Mouse (Mus musculus) embryonic facial prominence, embryonic 15.5 days (tissue): ENCODE data around the gene Rpl23. TPM values are rescaled to one million over a fixed set of nuclear protein-coding genes. Genes with fewer than 3 reads are reported as not detected.

Source experiments
- ATAC-seq: fragments of 200-750 bp; cut with Nextera tagmentation; 2 replicates; pipeline ENCODE4 v1.8.0; 2017; ENCODE audit warnings: low read depth, moderate TSS enrichment; ENCODE audit not compliant: insufficient number of reproducible peaks, low FRiP score, low TSS enrichment
- H3K27ac ChIP-seq: fragments of 300-500 bp; sonication (generic); replicated peaks from 2 replicates; pipeline ENCODE4 v1.5.1; 2015; ENCODE audit warnings: mild to moderate bottlenecking, inconsistent platforms
- H3K27me3 ChIP-seq: fragments of 300-500 bp; sonication (generic); 2 replicates; pipeline ENCODE4 v1.6.1; 2015; ENCODE audit warnings: inconsistent platforms
- H3K36me3 ChIP-seq: fragments of 300-500 bp; sonication (generic); 2 replicates; pipeline ENCODE4 v1.6.1; 2015; ENCODE audit warnings: mild to moderate bottlenecking, inconsistent platforms
- H3K4me1 ChIP-seq: fragments of 300-500 bp; sonication (generic); 2 replicates; pipeline ENCODE4 v1.6.1; 2015; ENCODE audit warnings: inconsistent platforms
- H3K4me2 ChIP-seq: fragments of 300-500 bp; sonication (generic); replicated peaks from 2 replicates; pipeline ENCODE4 v1.6.1; 2015; ENCODE audit warnings: mild to moderate bottlenecking, inconsistent platforms
- H3K4me3 ChIP-seq: fragments of 300-500 bp; sonication (generic); replicated peaks from 2 replicates; pipeline ENCODE4 v1.5.1; 2015; ENCODE audit warnings: mild to moderate bottlenecking, inconsistent platforms
- H3K9ac ChIP-seq: fragments of 300-500 bp; sonication (generic); 2 replicates; pipeline ENCODE4 v1.6.1; 2015; ENCODE audit warnings: inconsistent platforms
- H3K9me3 ChIP-seq: fragments of 300-500 bp; sonication (generic); replicated peaks from 2 replicates; pipeline ENCODE4 v1.6.1; 2016; ENCODE audit warnings: inconsistent platforms
- WGBS: fragments of 180-500 bp; shearing (Covaris S2); methylation state at CpG from one replicate; pipeline ENCODE4 v1.1.7; 2015; 5-methylcytosine and 5-hydroxymethylcytosine counted together
- polyA plus RNA-seq: library from polyadenylated mRNA; unstranded; fragments of >200 nt; fragmentation: Nextera tagmentation; extraction: Ambion mirVana; gene quantifications from 2 replicates; pipeline ENCODE4 v1.2.1, GENCODE M21; 2015

The Rpl23 gene
- polyA plus RNA-seq, 1 experiment from 2014 or later, result 567 TPM

DNA sequence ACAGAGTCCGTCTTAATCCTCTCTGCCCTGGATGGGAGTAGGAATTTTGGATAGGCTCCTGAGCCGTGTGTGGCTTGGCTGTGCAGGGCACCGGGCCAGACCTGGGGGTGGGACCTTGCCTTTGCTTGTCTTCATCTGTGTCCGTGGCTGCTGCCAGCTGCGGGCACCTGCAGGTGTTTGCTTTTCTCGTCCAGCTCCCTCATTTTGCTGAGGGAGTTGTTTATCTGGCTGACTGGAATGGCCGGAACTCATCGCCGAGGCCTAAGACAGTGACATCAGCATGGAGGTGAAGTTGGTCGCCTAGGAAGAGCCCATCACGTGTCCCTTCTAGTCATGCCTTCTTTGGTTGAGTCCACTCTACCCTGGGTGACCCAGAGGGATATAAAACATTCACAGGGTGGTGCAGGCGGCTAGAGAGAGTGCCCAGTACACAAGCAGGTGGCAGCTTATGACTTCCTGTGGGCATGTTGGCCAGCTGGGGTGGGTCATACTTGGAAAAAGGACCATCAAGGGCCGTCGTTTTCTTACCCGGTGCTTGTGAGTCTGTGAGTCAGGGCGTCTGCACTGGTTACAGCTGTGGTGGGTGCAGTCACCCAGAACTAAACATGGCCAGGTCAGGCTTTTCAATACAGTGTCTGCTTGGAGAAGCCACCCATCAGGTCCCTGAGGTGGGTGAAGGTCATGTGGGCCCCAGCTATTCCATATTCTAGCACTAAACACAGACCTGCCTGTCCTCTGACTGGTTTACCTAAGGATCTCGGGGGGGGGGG, 31.7 kb upstream of the Rpl23 start:
- peaks cover 92% of the 10 kb centered on the region for H3K4me1 ChIP-seq
- no peak overlapping the region for H3K9ac ChIP-seq
- WGBS, result 74% methylated on average over 17 of the region's 17 CpGs
- no peaks in the 10 kb centered on the region for H3K9me3 ChIP-seq
- 0 out of 2 replicates have a peak overlapping the region, but pooled peaks have one; percentile 18 for H3K27ac ChIP-seq
- no peaks in the 10 kb centered on the region for H3K27me3 ChIP-seq
- no peak overlapping the region for H3K4me3 ChIP-seq
- H3K36me3 ChIP-seq, result peaks cover 18% of the 10 kb centered on the region
- ATAC-seq, result no peak
- H3K4me2 ChIP-seq, result no peak overlapping the region

DNA sequence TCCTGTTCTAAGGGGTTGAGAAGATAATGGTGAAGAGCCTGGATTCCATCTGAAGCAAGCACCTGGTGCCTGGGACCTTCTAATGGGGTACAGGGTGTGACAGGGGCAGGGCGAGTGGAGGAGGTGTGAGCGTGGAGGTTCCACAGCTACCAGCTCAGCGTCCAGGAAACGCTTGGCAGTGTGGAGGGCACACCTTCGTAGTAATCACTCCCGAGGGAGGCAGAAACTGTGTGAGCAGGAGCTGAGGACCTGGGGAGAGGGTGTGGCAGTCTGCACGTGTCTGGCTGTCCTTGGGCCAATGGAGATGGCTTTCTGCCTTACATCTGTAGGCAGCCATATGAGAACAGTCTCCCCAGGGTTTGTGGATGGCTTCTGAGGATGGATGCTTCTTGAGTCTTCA, 30.8 kb upstream of the Rpl23 start:
- no peaks in the 10 kb centered on the region for H3K9me3 ChIP-seq
- H3K27ac ChIP-seq, result no peak overlapping the region
- no peak overlapping the region for H3K4me2 ChIP-seq
- H3K4me3 ChIP-seq, result no peak overlapping the region
- H3K36me3 ChIP-seq, result peaks cover 25% of the 10 kb centered on the region
- WGBS, result 44% methylated on average over 7 of the region's 7 CpGs
- H3K9ac ChIP-seq, result no peak overlapping the region
- ATAC-seq, result no peak
- H3K27me3 ChIP-seq, result no peaks in the 10 kb centered on the region
- H3K4me1 ChIP-seq, result peaks cover 92% of the 10 kb centered on the region

DNA sequence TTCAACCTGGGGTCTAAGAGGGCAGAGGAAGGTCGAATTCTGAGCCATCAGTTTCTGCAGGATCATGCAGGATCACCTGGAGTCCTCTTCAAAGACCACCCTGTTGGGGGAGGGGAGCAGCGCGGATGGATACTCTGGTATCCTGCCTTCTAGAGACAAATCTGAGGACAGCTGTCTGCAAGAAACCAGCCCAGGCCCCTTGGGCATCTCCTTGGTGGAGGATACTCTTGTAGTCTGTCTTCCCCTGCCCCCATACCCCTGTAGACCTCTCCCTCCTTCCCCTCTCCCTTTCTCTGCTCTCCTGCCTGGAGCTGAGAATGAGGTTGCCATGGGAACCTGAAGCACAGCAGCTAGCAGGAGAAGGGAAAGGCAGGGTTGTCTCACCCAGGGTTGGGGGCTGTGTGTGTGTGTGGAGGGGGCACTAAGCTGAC, 30.3 kb upstream of the Rpl23 start:
- H3K4me3 ChIP-seq, result no peak overlapping the region
- 40% methylated on average over 3 of the region's 3 CpGs for WGBS
- no peaks in the 10 kb centered on the region for H3K27me3 ChIP-seq
- H3K27ac ChIP-seq, result no peak overlapping the region
- H3K4me1 ChIP-seq, result peaks cover 92% of the 10 kb centered on the region
- H3K9ac ChIP-seq, result no peak overlapping the region
- H3K9me3 ChIP-seq, result no peaks in the 10 kb centered on the region
- ATAC-seq, result no peak
- H3K36me3 ChIP-seq, result peaks cover 27% of the 10 kb centered on the region
- H3K4me2 ChIP-seq, result no peak overlapping the region

DNA sequence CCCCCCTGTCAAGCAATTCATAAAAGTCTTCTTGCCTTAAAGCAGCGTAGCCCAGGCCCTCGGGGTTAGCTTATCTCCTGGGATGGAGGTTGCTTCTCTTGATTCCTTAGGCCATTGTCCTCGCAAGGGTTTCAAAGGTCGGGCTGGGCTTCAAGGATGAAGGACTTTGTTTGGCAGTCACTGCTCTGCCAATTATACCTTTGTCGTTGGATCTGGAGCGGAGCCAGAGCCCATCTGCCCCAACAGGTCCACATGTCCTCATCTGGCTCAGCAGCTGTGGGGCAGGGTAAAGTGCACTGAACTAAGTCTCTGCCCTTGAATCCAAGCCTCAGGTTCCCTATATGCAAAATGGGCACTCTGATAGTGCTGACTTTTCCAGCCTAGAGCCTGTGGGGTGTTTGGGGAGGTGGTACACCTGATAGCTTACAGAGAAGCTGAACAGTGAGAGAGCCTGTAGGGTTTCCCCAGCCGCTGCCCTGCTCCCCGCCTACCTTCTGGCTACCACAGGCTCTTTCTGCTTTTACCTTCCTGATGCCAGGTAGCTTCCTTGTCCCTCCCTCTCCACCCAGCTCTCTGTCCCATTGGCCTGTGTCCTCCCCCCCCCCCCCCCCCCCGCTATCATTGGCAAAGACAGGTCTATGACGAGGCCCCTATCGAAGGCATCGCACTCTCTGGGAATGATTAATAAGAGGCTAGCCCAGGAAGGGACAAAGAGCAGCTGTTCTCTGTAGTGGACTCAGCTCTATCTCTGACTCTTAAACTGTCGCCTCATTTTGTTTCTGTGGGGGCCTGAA, 29.5 kb upstream of the Rpl23 start:
- Histone ChIP-seq H3K27me3 (no peaks in the 10 kb centered on the region), H3K9me3 (no peaks in the 10 kb centered on the region), H3K4me2 (no peak overlapping the region), H3K27ac (no peak overlapping the region), H3K36me3 (peaks cover 30% of the 10 kb centered on the region), H3K9ac (no peak overlapping the region), H3K4me1 (peaks cover 90% of the 10 kb centered on the region), H3K4me3 (no peak overlapping the region)
- WGBS, result 34% methylated on average over 13 of the region's 13 CpGs
- no peak for ATAC-seq

DNA sequence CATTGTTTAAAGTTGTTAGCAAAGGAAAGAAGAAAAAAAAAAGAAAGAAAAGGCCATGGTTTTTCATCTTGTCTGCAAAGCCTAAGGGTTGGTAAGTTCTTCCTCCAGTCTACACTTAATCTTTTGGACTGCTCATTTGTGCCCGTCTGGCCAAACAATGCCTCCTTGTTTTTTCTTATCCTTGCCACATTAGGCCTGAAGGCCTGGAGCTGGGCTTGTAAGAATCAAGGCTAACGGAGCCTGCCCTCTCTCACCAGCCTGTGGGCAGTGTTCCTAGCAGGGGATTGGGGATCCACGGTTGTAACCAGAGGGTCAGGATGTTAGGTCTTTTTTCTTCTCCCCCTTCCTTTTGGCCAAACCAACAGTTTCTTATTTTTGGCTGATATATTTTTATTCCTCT, 28.7 kb upstream of the Rpl23 start:
- no peak for ATAC-seq
- Histone ChIP-seq H3K4me2 (no peak overlapping the region), H3K27ac (no peak overlapping the region), H3K36me3 (peaks cover 22% of the 10 kb centered on the region), H3K9ac (no peak overlapping the region), H3K4me1 (peaks cover 90% of the 10 kb centered on the region), H3K27me3 (no peaks in the 10 kb centered on the region), H3K9me3 (no peaks in the 10 kb centered on the region), H3K4me3 (no peak overlapping the region)
- 39% methylated on average over 3 of the region's 3 CpGs for WGBS

DNA sequence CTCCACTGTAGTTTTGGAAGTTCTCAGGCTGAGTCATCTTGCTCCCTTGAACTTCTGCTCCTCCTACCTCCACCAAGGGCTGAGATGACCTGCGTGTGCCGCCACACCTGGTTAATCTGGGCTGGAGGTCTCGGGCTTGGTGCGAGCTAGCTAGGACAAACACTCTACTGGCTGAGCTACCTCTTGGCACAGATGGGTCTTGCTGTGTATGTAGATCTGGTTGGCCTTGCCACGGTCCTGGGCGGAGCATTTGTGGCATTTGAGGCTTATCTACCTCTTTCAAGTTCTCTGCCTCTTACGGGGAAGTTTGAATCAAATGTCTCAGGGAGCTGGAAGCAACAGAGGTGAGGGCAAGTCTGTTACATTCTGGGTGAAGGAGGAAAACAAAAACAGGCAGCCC, 28.1 kb upstream of the Rpl23 start:
- Histone ChIP-seq H3K4me1 (peaks cover 90% of the 10 kb centered on the region), H3K36me3 (peaks cover 19% of the 10 kb centered on the region), H3K9me3 (no peaks in the 10 kb centered on the region), H3K9ac (no peak overlapping the region), H3K27me3 (no peaks in the 10 kb centered on the region), H3K27ac (no peak overlapping the region), H3K4me2 (no peak overlapping the region), H3K4me3 (no peak overlapping the region)
- WGBS, result 64% methylated on average over 7 of the region's 7 CpGs
- ATAC-seq, result no peak

DNA sequence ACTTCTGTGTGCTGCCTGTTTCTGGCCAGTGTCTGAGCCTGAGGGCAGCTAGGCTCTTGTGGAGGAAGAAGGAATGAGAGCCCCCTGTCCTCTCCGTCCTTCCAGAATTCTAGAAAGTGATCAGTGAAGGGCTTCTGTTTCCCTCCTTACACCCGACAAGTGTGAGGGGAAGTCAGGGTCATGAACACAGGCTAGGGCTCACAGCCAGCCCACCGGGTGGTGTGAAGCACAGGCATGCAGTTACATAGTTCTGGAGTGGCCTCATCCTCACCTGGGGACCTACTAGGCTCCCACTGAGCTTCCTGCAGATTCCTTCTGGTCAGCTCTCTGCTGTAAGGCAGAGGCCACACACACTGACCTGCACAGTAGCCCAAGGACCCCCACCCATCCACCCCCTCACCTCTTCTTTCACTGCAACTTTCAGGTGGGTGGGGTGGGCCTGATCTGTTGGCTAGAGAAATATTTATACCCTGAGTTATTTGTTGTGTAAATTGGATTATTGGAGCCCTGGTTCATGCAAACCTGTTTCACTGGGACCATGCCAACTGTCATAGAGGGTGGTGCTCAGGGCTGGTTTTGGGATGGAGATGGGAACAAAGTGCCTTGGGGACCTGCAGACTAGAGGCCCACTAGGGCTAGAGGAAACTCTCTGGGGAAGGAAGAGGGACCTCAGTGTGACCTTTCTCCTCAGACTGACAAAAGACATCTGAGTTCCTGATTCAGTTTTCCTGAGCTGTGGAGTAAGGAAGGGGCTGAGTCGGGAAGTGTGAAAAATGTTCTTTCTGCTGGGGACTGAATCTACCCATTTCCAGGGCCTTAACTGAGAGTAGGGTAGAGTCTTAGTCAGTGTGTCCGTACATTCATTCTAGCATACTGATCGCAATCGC, 27.2 kb upstream of the Rpl23 start:
- Histone ChIP-seq H3K27ac (0 out of 2 replicates have a peak overlapping the region, but pooled peaks have one; percentile 18), H3K9me3 (no peaks in the 10 kb centered on the region), H3K4me3 (no peak overlapping the region), H3K27me3 (no peaks in the 10 kb centered on the region), H3K4me2 (no peak overlapping the region), H3K36me3 (peaks cover 19% of the 10 kb centered on the region), H3K9ac (no peak overlapping the region), H3K4me1 (peaks cover 95% of the 10 kb centered on the region)
- WGBS, result 58% methylated on average over 7 of the region's 7 CpGs
- ATAC-seq, result no peak

DNA sequence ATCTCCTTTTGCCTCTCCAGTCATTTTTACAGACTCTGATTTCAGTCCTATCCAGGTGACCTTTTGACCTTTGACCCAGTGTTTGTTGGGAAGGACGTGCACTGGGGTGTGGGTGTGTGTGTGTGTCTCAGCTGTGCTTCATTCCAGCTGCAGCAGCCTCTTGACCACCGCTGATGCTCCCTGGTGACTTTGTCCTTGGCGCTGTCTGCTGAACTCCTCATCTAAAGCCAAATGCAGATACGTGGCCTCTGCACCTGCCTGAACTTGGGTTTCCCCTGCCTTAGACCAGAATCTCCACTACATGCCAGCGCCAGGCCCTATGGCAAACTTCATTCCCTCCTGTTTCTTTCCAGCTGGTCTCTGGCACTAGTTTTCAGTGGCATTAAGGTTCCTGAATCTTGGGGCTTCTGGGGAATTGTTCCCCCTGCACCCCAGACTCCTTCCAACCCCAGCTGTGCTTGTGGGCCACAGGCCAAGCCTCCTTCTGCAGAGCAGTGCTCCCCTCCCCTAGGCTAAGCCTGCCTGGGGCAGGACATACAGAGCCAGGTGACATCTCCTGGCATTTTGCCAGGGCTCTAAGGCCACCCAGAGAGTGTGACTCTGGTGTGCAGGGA, 26.5 kb upstream of the Rpl23 start:
- 29% methylated on average over 5 of the region's 5 CpGs for WGBS
- H3K4me3 ChIP-seq, result no peak overlapping the region
- no peak overlapping the region for H3K4me2 ChIP-seq
- ATAC-seq, result no peak
- no peaks in the 10 kb centered on the region for H3K27me3 ChIP-seq
- H3K9me3 ChIP-seq, result no peaks in the 10 kb centered on the region
- H3K27ac ChIP-seq, result peak overlapping the region; percentile 5
- peaks cover 97% of the 10 kb centered on the region for H3K4me1 ChIP-seq
- H3K36me3 ChIP-seq, result peaks cover 19% of the 10 kb centered on the region
- H3K9ac ChIP-seq, result no peak overlapping the region

DNA sequence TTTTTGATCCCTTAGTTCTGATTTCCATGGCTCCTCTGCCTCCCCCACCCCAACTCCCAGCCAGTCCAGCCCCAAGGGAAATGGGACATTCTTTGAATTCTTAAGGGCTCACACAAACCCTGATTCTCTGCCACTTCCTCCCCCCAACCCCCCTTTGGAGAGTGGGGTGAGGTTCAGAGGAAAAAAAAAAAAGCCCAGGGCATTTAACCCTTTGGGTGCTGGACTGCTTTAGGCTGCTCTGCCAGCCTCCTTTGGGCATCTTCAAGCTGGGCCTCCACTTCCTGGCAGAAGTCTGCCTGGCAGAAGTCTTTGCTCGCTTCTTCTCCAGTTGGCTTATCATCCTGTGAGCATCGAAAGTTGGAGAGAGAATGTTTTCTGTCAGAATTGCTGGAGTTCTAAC, 25.9 kb upstream of the Rpl23 start:
- 33% methylated on average over 2 of the region's 2 CpGs for WGBS

DNA sequence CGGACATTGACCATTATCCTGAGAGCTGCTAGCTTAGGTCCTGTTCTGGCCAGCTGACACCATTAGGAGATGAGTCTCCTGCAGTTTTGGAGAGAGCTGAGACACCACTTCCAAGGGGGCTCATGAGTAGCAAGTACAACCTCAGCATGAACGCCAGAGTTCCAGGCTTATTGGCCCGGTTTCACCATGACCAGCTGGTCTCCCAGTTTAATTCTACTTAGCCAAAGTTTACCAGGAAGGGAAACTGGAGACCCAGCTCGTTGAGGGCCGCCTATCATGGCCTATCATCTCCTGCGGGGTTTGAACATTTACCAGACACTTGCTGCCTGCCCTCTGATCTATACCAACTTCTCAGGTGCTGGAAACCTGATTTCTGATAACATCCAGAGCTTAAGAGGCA, 25.4 kb upstream of the Rpl23 start:
- no peak for ATAC-seq
- peaks cover 19% of the 10 kb centered on the region for H3K36me3 ChIP-seq
- H3K9me3 ChIP-seq, result no peaks in the 10 kb centered on the region
- no peaks in the 10 kb centered on the region for H3K27me3 ChIP-seq
- WGBS, result 25% methylated on average over 6 of the region's 6 CpGs
- no peak overlapping the region for H3K4me2 ChIP-seq
- H3K4me3 ChIP-seq, result no peak overlapping the region
- peaks cover 90% of the 10 kb centered on the region for H3K4me1 ChIP-seq
- H3K9ac ChIP-seq, result no peak overlapping the region
- peak overlapping the region; percentile 5 for H3K27ac ChIP-seq

More for the DNA sequence above, 25.9 kb upstream of the Rpl23 start:
- H3K9ac ChIP-seq, result no peak overlapping the region
- ATAC-seq, result no peak
- H3K4me1 ChIP-seq, result peaks cover 93% of the 10 kb centered on the region
- H3K9me3 ChIP-seq, result no peaks in the 10 kb centered on the region
- no peak overlapping the region for H3K4me3 ChIP-seq
- H3K4me2 ChIP-seq, result no peak overlapping the region
- H3K27ac ChIP-seq, result peak overlapping the region; percentile 5
- H3K27me3 ChIP-seq, result no peaks in the 10 kb centered on the region
- peaks cover 19% of the 10 kb centered on the region for H3K36me3 ChIP-seq
